Mouse (Mus musculus) gastrocnemius, adult 2 months (tissue): ENCODE measurements around the gene Tmem270. TPM values are rescaled to one million over a fixed set of nuclear protein-coding genes. Genes with fewer than 3 reads are reported as not detected.

ENCODE experiments used
- DNase-seq: peaks from one replicate; pipeline ENCODE4 v3.0.0; 2022
- H3K27ac ChIP-seq: fragments of 200-600 bp; 2 replicates; pipeline ENCODE4 v1.8.1; 2022; ENCODE audit warnings: mild to moderate bottlenecking
- H3K4me3 ChIP-seq: fragments of 200-600 bp; 2 replicates; pipeline ENCODE4 v1.8.1; 2022; ENCODE audit warnings: mild to moderate bottlenecking, moderate library complexity
- CTCF ChIP-seq: fragments of 200-600 bp; IDR thresholded peaks from 2 replicates; pipeline ENCODE4 v1.8.1; 2022; ENCODE audit warnings: antibody characterized with exemption, mild to moderate bottlenecking, moderate library complexity
- intact Hi-C: fragments of 180-260 bp; cut with DNase I; formaldehyde crosslinking; loops from one replicate; pipeline ENCODE4 v1.15.1; 2025
- total RNA-seq, 2 experiments: library from RNA; stranded (reverse); gene quantifications; 2 replicates each; pipeline ENCODE4 v1.2.3; 2021

Tmem270 gene
- total RNA-seq, 2 experiments from 2014 or later, result not detected

- TF ChIP-seq CTCF, result peak; percentile 34
- DNase-seq, result no peak
- H3K4me3 ChIP-seq, result no peak overlapping the region
- intact Hi-C loops, result no loop called here
- peak overlapping the region; percentile 88 for H3K27ac ChIP-seq
Observed at GRCm38 (mm10) chr5:134892717-134893116, 13.8 kb downstream of the Tmem270 start.

- intact Hi-C loops, result no loop called here
- peak overlapping the region; percentile 88 for H3K27ac ChIP-seq
- no peak overlapping the region for H3K4me3 ChIP-seq
- TF ChIP-seq CTCF, result no peak
- DNase-seq, result peak; percentile 40
Observed at GRCm38 (mm10) chr5:134891552-134891951, 15.0 kb downstream of the Tmem270 start.

GRCm38 (mm10) chr5:134890601-134891054 lies 15.9 kb downstream of the Tmem270 start:
- Histone ChIP-seq H3K27ac (peak overlapping the region; percentile 88), H3K4me3 (no peak overlapping the region)
- peak; percentile 53 for DNase-seq
- no peak for TF ChIP-seq CTCF
- intact Hi-C loops, result no loop called here

DNA sequence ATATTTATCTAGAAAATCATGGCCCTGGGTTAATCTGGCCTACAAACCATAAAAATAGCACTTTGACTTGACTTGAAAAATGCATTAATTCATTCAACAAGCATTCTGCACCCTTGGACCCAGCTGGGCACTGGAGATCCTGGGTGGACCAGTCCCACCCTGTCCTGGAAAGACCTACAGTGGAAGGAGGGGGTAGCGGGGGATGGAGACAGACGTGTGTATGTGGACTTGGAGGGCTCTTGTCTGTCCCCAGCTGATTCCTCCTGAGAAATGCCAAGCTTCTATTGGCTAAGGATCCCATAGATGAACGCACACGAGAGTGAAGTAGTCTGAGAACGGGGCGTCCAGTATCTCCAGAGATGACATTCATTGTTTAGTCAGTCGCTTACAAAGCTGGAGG lies 18.0 kb downstream of the Tmem270 start:
- DNase-seq, result peak; percentile 35
- TF ChIP-seq CTCF, result no peak
- intact Hi-C loops, result no loop called here
- peak overlapping the region; percentile 88 for H3K27ac ChIP-seq
- no peak overlapping the region for H3K4me3 ChIP-seq

GRCm38 (mm10) chr5:134887447-134888335 lies 18.8 kb downstream of the Tmem270 start:
- intact Hi-C loops, result no loop called here
- Histone ChIP-seq H3K4me3 (peak overlapping the region; percentile 24; the same call in 1 of the 2 replicates), H3K27ac (peak overlapping the region; percentile 88)
- peak; percentile 69 for DNase-seq
- no peak for TF ChIP-seq CTCF

DNA sequence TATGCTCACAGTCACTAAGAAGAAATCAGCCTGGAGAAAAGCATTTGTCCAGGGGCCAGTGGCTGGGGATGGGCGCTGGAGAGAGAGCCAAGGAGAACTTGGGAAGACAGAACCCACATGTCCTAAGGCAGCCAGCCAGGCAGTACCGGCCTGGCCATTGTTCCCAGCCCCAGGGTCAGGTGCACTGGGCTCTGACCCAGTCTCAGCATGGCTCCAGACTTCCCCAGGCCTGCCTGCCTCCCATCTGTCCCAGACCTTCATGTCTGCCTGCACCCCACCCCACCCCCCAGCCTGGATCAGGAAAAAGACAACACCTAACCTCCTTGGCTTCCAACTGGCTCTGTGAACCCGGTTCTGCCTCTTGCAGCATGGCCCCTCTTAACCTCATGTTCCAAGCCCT lies 23.5 kb downstream of the Tmem270 start:
- Histone ChIP-seq H3K4me3 (no peak overlapping the region), H3K27ac (peak overlapping the region; percentile 75)
- peak; percentile 72 for DNase-seq
- intact Hi-C loops, result no loop called here
- no peak for TF ChIP-seq CTCF

DNA sequence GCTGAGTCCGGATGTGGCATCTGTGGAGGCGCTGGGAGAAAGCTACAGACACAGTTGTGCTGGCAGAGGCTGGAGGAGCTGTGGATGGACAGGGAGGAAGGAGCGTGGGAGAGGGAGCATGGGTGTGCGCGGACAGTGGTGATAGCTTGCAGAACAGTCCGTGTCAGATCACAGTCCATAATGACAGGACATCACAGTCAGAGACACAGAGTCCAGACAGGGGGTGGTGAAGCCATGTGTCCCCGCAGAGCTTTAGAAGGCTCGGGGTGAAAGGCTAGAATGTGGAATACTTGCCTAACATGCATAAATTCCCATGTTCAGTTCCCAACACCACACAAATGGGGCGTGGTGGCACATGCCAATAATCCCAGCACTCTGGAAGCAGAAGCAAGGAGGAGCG lies 29.7 kb downstream of the Tmem270 start:
- intact Hi-C loops, result no loop called here
- Histone ChIP-seq H3K4me3 (no peak overlapping the region), H3K27ac (0 out of 2 replicates have a peak overlapping the region, but pooled peaks have one; percentile 20)
- no peak for TF ChIP-seq CTCF
- no peak for DNase-seq

- Histone ChIP-seq H3K27ac (peak overlapping the region; percentile 24; the same call in 1 of the 2 replicates), H3K4me3 (no peak overlapping the region)
- no peak for TF ChIP-seq CTCF
- DNase-seq, result no peak
- intact Hi-C loops, result no loop called here
Observed at GRCm38 (mm10) chr5:134875245-134875644, 31.3 kb downstream of the Tmem270 start.

DNA sequence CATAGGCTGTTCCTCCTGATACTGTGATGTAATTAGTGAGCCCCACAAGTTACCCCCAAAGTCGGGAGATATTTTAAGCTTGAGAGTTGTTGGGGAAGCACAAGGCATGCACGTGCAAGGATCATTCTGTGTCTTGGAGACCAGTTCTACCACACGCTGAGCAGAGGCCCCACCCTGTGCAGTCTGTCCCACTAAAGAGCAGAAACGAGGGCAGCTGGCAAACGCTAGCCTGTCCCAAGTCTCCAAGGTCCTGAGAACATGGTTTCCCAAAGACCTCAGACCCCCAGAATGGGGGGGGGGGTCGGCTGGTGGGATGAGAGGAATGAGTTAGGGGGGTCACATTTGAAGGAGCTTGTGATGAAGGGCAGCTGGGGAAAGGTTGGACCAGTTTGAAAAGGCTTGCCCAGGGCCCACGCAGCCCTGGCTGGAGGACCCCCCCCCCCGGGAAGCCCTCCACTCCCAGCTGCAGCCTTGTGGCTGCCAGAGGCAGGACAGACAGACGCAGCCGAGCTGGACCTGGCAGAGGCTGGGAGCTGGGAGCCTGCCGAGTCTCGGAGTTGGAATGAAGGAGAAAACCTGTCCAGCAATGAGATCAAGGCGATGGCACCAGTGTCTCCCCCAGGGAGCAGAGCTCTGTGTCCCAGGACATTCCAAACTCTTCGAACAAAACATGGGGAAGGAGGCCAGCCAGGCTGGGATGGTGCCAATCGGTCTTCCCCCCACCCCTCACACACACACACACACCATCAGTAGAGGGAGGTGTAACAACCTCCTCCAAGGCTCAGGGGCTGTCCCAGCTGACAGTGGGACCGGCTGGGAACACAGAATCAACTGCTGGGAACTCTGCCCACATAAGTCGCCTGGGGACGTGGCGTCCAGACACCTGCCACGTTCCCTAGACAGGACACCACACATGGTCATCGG lies 32.3 kb downstream of the Tmem270 start:
- H3K4me3 ChIP-seq, result no peak overlapping the region
- intact Hi-C loops, result no loop called here
- H3K27ac ChIP-seq, result peak overlapping the region; percentile 40
- peak; percentile 89 for DNase-seq
- no peak for TF ChIP-seq CTCF

DNA sequence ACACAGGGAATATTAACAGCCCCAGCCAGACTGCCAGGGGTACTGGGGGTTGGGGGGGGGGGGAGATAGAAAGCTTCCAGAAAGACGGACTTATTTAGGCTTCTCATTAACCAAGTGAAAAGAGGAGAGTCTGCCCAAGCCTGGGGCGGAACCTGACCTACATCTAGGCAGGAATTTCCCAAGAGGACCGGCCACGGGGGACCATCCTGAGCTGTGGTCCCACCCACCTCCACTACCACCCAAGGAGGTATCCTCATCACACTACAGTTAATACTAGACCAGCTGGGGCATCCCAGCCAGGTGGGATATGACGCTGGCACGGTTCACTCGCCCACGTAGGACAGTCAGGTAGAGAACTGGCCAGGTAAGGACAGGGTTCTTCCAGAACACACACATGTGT lies 33.5 kb downstream of the Tmem270 start:
- intact Hi-C loops, result no loop called here
- DNase-seq, result peak; percentile 72
- peak overlapping the region; percentile 67 for H3K27ac ChIP-seq
- no peak for TF ChIP-seq CTCF
- H3K4me3 ChIP-seq, result no peak overlapping the region

- intact Hi-C loops, result no loop called here
- Histone ChIP-seq H3K4me3 (no peak overlapping the region), H3K27ac (peak overlapping the region; percentile 67)
- TF ChIP-seq CTCF, result peak; percentile 8; the same call in 1 of the 2 replicates
- peak; percentile 73 for DNase-seq
Observed at GRCm38 (mm10) chr5:134872597-134872996, 33.9 kb downstream of the Tmem270 start.

GRCm38 (mm10) chr5:134868506-134868905 lies 38.0 kb downstream of the Tmem270 start:
- Histone ChIP-seq H3K27ac (no peak overlapping the region), H3K4me3 (no peak overlapping the region)
- TF ChIP-seq CTCF, result no peak
- intact Hi-C loops, result loop anchor here (10.0 kb wide), 1 partner anchor 74 kb away; no protein-coding TSS in a partner anchor
- DNase-seq, result no peak
